Mouse (Mus musculus) CD4-positive, CD25-positive, alpha-beta regulatory T cell, adult 2 months (primary cell): ENCODE measurements around the gene Mcub.

Source experiments
- DNase-seq: peaks from one replicate; pipeline ENCODE4 v3.0.0-alpha.2; 2012; ENCODE audit warnings: low read depth, low spot score

Gene Mcub

DNA sequence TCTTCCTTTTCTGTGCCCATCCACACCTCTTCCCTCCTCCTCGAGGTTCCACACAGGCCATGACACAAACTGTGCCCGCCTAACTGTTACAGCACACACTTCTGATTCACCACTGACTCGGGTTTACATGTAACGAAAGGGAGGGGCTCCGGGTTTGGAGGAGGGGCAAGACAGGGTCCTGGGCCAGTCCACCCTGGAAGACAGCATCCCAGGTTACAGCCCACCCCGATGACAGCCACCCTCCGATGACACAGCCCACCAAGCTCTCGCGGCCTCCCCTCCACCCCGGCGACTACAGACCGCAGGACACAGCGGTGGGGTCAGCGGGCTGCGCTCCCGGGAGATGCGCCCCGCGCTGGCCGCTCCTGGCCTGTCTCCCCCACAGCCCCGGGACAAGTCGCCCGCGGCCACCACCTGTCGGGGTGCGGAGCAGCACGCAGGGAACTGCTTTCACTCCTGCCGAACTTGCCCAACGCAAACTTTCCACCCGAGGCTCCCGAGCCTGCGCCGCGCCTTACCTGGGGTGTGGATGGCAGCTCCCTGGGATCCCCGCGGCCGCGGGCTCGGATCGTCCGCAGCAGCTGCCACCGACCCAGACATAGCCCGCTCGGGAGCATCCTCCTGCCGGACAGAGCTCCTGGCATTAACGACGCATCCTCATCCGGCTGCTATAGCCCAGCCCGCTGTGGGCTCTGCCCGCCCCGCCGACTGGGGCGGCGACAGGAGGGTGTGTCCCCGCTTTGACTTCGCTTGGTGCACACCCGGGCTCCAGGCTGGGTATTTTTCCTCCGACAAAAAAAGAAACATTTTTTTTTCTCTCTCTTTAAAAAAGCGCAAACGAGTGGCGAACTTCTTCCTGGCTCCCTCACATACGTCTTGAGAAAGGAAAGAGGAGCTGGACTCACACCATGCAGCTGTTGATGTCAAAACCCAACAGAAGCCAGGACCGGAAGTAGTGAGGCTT lies at the start of gene Mcub:
TSS of gene Mcub (minus strand) at position 775 of the 964 bp plus-strand sequence.
- DNase-seq: peak; percentile 85

DNA sequence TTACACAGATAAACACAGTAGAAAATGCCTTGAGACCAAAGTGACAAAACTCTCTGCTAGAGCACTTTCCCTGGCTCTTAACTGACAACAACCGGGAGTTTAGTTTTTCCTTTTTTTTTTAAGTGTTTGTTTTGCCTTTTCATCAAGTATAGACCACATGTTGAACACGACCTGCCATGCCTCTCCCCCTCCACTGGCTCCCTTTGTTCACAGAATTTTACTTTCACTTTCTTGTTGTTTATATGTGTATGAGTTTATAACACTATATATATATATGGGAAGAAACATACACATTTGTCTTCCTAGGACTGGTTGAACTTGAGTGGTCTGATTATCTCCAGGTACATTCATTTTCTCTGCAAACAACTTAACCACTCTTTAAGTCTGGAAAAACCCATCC lies 42.9 kb upstream of the Mcub start:
- peak; percentile 8 for DNase-seq

DNA sequence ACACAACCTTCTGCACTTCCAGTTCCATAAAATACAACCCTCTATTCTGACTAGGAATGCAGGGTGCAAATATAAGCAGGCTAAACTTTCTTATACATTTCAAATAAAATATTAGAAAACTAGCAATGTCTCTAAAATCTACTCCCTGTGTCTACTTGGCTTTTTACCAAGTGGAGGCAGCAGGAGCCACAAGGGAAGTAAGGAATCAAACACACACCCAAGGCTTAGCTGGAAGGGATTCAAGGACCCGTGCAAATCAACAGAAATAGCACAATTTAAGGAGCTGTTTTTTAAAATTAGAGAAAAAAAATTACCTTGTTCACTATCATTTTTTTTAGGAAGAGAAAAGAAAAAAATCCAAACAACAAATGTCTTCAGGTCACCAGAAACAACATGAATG lies 41.2 kb upstream of the Mcub start:
- DNase-seq: no peak

DNA sequence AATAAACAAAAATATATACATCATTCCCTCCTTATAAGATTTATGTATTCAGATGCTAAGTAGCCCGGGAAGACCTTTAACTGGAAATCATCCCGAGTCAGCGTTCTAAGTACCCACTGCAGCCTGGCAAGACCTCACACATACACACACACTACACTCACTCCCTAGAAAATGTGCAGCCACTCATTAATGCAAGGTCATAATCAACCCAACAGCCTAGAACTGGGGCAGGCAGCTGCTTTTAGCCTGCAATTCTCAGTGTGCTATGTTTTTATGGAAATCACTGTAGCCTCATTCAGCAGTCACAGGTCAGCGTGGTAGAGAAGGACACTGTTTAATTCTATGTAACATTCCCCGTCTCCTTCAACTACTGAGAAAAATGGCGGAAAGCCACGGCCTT lies 36.1 kb upstream of the Mcub start:
- DNase-seq: no peak

DNA sequence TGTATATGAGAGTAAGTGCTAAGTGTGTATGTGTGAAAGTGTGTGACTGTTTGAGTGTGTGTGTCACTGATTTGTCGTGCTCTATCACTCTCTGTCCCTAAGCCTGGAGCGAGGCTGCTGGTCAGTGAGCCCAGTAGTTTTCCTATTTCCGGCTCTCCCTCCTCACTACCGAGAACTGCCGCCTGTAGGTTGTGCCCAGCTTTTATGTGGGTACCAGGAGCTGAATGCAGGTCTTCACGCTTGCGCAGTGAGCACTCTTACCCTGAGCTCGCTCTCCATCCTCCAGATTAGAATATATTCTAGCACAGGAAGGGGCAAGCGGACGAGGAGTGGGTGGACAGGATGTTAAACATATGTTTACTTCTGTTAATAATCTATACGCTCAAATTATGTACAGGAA lies 30.9 kb upstream of the Mcub start:
- no peak for DNase-seq

DNA sequence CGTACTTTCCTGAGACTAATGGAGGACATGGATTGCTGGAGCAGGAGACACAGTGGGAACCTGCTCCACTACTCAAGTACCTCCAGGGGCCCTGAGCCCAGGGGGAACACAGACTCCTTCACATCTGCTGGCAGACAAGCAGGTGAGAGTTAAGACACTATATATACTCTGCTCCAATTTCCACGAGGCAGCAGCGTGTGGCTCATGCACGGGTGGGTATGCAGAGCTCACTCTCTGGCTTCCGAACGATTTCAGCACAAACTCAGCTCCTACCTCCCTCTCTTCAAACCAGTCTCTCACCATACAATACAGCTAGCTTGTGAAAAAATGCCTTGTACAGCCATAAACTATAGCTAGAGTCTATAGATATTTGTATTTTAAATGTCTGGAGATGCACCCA lies 28.5 kb upstream of the Mcub start:
- DNase-seq: no peak

DNA sequence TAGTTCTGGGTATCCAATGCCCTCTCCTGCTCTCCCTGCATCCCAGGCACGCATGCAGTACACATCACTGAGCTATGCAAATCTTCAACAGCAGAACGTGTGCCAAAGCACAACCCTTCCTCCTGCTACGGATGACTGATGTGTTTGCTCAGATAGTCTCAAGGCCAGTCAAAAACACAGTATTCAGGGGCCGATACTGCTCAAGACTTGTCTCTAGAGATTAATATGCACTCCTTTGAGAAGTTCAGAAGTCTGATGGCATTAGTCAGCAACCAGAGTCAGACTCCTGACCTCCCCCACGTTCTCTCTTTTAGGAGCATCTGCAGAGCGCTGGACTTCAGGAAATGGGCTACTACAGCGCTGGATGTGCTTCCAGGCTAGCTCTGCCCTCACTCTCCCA lies 28.0 kb upstream of the Mcub start:
- DNase-seq: no peak

DNA sequence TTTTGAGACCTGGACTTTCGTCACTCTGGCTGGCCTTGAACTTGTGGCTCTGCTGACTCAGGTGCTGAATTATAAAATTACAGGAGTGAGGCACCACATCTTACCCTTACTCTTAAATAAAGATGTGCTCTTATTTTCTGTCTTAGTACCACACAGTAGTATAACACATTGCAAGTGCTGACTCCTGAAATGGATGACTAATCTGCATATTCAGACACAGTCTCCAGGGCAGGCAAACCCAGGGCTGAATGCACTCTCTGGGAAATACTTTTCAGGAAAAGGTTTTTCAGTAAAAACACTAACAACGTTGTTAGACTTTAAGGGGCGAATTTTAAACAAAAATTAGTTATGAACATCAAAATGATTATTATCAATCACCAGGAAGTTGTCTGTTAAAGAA lies 27.3 kb upstream of the Mcub start:
- DNase-seq: no peak

DNA sequence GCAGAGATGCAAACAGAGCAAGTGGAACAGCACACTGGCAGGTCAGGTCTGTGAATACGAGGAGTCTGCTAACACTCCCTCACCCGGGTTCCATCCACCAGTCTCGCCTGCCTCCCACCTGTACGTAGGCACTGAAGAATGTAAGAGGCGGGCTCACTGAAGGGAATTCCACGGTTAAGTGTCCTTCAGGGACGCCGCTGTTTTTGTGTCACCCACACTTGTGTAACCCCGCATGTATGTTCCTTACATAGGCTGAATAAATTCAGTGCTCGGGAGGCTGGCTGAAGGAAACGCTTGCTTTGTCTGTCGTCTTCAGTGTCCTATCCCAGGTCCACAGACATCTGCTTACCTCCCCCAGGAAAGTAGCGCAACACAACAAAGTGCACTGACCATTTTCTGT lies 17.3 kb upstream of the Mcub start:
- DNase-seq: no peak

DNA sequence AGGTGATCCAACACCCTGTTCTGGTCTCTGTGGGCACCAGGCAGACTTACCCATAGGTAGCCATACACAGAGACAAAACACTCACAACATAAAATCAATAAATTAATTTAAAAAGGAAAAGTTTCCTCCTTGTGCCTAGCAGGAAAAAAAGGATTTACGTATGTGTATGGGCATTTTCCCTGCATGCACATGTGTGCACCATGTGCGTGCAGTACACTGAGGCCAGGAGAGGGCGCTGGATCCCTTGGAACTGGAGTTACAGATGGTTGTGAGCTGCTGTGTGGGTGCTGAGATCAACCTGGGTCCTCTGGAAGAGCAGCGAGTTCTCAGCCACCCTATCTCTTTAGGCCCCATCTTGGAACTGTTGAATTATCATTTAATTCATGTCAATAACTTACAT lies 15.3 kb upstream of the Mcub start:
- DNase-seq: peak; percentile 24

DNA sequence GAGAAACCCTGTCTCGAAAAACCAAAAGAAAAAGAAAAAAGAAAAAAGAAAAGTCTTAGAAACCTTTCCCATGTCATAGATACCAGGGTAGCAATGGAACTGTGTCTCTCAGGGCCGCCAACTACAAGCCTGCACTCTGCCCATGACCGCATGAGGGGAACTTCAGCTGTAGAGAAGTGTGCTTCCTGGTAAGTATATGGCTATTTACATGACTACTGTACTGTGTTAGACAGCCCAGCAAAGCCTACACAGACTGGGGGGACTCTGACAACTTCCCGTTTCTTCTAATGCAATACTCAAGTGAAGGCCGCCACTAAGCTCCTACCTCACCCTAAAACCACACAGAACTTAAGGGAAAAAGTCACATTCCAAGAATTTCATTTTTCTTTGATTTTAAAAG lies 14.8 kb upstream of the Mcub start:
- no peak for DNase-seq

DNA sequence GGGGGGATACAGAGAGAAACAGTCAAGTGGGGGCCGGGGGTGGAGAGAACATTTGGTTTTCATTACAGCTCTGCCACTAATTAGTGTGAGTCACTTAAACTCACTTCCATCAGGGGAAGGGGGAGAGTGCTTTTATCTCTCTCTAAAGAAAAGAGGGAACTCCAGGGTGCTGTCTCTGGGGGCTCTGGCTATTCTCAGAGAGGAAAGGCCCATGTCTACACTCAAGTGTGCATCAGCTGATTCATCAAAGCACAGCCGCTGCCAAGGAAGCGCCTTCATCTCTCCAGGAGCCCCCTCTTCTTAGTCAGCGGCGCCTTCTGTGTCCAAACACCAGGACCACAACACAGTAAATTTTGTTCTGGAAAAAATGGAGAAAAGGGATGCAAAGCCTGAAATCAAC lies 12.3 kb upstream of the Mcub start:
- DNase-seq: no peak

DNA sequence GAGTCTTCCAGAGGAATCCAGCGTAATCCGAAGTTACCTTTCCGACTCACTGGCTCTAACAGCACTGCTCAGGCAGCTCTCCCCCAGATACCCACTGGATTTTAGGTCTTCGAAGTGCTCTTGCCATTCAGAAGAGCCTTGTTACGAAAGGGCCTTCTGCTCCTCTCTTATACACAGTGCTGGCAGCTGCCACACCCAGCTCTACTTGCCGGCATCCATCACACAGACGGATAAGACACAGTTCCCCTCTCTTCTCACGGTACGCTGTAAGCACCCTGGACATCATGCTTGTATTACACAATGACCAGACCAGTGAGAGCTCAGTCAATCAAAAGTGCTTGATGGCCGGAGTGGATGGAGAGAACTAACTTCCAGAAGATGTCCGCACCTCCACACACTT lies 11.8 kb upstream of the Mcub start:
- DNase-seq: no peak

DNA sequence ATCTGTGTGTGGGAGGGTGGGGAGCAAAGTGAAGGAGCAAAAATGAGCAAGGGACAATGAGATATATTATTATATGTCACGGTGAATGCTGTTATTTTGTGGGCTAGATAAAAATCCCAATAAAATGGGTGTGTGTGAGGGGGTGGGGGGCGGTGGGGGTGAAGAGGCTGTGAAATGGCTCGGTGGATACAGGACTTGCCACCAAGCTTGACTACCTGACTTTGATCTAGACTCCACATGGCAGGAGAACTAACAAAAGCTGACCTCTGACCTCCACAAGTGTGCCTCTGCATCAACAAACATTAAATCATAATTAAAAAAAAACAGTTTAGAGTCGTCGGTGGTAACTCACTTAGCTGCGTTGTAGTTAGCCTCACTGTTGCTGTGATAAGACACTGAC lies 9.5 kb upstream of the Mcub start:
- DNase-seq: no peak

DNA sequence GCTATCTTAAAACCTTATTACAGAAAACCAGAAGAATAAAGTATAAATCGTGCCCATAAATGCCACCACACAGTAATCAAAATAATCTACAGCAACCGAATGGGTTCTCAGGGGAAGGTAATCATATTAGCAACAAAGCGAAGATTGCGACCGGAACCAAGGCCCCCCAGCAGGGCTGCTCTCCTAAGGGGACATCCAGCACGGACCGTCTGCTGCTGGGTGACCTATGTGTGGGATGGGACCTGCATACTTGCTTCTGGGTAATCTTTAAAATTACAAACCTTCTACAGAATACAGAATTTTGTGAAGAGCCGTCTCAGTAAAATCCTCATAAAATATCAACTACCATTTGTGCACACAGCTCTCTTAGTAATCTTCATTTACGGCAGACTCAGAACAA lies 8.7 kb upstream of the Mcub start:
- DNase-seq: no peak

DNA sequence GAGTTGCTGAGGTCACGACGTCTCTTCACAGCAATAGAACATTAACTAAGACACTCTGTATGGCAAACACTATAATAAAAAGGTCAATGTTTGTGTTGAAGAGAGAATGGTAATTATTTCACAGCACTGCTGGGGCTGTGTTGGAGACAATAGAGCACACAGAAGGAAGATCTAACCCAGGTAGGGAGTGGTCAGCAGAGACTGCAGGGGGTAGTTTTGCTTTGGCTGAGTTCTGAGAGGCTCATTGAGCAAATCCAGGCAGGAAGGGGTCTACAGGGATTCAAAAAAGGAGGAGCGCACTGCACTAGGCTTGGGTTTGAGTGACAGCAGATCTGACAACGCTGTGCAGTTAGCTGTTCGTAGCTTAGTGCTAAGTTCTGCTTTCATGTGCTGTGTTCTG lies 6.3 kb upstream of the Mcub start:
- no peak for DNase-seq

DNA sequence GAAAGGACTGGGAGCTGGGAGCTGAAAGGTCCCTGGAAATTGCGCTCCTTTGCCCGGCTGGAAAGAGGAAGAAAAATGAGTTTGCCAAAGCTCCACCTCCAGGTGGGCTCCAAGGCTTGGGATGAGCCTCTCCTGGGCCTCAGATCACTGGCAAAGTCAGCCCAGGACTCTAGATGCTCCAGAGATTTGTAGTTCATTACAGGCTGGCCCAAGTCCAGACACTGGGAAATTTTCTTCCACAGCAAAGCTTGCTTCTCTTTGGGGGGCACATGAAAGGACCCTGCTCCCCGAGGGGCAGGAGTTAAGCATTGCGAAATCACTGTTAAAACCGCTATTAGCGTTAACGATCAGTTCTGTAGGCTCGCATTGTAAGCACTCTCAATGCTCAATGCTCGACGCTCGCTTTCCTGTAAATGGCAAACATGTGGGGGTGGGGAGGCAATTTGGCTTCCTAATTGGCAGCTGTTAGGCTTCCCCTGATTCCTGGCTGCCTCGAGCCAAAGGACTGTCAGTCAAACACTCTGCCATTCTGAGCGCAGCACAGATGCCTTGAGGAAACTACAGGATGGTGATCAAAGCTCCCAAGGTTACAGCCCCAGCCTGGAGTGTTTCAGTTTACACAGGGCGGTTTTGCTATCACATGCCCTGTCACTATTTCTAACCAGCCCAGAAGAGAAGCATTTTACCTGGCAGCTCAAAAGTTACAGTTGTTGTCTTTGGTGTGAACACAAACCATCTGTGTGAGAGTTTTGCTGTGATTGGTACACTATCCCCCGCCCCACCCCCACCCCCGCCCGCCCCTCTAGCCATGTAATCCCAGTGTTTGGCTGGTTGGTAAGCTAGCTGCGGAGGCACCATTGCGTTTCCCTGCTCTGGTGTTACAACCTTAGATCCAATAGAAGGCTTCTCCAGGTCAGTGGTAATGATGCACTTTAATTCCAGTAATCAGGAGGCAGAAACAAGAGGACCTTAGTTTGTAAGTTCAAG lies 816 bp upstream of the Mcub start:
- DNase-seq: peak; percentile 40

DNA sequence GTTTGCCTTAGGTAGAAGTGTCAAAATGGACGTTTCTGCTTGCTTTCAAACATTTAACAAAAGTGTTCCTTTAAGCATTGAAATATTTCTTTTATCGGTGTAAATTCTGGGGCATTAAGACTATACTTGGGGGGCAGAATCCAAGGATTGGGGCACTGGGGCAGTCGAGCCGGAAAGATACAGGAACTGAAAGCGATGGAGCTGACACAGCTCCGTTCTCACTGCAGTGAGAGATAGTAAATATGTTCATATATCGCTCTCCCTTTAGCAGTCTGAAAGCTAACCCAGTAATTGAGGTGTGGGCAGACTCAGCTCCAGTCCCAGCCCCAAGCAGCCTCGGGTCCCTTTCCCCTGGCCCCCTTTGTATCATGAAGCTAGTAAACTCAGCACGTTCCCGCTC lies 975 bp downstream of the Mcub start:
- DNase-seq: no peak

DNA sequence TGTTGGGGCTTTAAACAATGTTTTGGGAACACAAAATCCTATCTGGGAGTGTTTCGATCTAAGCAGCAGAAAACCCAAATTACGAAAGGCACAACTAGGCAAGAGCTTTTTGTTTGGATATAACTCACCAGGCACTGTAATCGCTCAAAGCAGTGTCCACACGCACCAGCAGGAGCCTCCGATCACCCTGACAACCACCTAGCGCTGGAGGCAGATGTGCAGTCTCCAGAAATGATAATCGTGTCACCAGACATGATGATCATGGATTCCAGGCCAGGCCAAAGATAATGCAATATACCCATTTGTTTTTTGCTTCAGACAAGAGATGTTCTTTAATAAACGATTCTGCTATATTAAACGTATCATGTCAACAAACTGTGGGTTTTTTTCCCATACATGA lies 2.1 kb downstream of the Mcub start:
- DNase-seq: no peak

DNA sequence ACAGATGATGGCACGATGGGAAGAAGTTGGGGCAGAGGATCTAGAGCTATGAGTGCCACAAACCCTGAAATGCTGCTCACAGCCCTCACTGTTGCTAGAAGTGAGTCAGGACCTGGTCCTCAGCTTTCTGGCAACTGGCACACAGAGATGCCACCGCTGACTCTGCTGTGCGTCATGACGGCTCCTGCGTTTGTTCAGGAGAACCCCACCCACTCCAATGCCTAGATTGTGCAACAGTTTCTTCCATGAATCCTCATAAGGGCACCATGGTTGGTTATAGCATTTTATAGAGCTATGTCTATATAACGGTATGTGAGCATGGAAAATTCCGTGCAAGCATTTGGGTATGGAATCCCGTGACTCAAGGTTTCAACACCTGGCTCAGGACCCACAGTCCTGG lies 5.3 kb downstream of the Mcub start:
- DNase-seq: no peak

DNA sequence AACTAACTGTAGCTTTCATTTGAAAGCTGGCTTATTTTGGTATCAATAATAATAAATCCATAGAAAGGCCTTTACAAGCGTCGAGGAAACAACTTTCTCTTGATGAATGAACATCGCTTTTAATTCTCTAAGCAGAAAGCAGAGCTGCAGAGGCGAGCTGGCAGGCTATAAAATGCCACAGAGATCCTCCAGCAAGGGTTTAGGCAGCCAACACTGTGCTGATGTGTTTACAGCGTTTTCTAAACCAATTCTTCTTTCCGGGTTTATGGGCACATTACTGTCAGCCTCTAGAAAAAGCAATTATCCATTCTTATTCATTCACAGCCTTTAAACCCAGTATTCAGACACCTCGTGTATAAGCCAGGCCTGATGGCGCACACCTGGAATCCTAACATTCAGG lies 7.5 kb downstream of the Mcub start:
- DNase-seq: no peak

DNA sequence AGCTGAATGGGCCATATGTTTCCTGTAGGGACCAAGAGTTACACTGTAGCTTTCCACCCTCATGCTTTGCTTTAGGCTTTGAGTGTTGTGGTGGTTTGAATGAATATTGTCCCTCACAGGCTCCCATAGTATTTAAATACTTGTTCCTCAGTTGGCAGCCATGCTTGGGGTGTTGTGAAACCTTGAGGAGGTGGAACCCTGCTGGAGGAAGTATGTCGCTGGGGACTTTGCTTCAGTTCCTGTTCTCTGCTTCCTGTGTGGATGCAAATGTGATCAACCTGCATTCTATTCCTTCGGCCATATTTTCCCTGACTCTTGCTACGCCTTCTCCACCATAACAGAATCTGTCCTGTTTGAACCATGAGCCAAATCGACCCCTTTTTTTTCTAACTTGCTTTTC lies 16.7 kb downstream of the Mcub start:
- DNase-seq: no peak
